Mouse (Mus musculus): ENCODE measurements around the gene Il1a.

Il1a gene

DNA sequence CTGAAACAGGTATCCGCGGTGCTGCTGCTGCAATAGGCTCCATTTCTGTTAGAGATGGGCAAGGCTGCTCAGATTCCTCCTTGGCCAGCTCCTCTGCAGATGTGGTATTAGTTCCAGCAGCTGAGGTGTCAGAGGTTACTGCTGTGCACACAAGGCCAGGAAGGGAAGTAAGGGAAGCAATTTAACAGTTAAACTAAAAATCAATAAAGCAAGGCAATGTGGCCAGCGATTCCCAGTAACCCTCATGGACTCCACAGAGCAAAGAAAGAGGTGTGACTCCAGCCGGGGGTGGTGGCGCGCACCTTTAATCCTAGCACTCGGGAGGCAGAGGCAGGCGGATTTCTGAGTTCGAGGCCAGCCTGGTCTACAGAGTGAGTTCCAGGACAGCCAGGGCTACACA lies 39.2 kb downstream of the Il1a start:
- CTCF ChIA-PET: no interaction called here

DNA sequence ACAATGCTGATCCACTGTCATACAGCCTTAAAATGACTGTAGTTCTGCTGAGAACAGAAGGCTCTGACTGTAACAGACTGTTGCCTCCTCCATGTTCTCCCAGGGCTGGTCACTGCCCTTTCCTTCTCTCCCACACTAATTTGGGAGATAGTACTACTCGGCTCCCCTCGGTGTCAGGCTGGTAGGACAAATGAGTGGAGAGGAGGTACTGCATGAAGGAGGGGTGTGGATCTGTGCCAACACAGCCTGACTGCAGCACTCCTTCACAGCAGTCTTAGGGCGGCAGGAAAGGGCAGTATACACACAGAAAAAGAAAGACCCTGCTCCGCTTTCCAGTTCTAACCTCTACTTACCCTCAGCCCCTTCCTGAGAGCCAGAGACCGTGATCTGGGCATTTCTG lies 39.8 kb downstream of the Il1a start:
- POLR2A ChIA-PET: interaction anchor here in 3 of 4 experiments (0.6 to 2.3 kb wide), 22 partner anchors 8 to 318 kb away, joined by 3 to 14 read pairs (median 4); partner anchors contain the start of genes Ckap2l (in 1 of the 3) and Slc20a1 (in 1 of the 3)

More for the DNA sequence above, 39.2 kb downstream of the Il1a start:
- POLR2A ChIA-PET: interaction anchor here in 1 of 4 experiments (2.3 kb wide), 1 partner anchor 12 kb away, joined by 11 read pairs; no protein-coding TSS in a partner anchor

DNA sequence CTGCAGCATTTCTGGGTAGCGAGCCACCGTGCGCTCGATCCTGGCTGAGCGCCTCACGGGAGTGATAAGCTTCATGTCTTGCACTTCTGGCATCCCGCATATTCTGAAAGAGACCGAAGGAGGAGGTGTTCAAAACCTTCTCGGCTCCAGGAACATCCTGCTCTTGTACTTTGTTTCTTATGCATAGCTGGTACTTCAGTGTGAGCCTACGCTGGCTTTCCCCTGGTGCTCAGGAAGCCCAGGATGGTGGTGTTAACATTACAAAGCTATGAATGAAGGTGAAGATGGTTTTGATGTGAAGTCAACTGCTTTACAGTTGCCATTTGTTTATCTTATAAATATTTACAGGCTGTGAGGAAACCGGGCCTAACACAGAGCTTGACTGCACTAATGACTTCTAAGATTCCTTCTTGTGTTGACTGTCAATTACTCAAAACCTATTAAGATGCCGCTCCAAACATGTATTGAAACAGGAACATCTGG lies 40.6 kb downstream of the Il1a start:
- ChIA-PET POLR2A (interaction anchor here (0.5 to 2.3 kb wide), 36 partner anchors 8 to 404 kb away, joined by 3 to 17 read pairs (median 4); partner anchors contain the start of genes Ckap2l (in 1 of the 4), Slc20a1 (in 1 of the 4) and Ttl (in 1 of the 4)), CTCF (interaction anchor here in 3 of 4 experiments (0.5 to 1.3 kb wide), 6 partner anchors 10 to 538 kb away, joined by 3 to 4 read pairs (median 4); no protein-coding TSS in a partner anchor)

More for the DNA sequence above, 39.8 kb downstream of the Il1a start:
- CTCF ChIA-PET: interaction anchor here in 2 of 4 experiments (1.1 kb wide), 2 partner anchors 11 kb away, joined by 3 to 4 read pairs; no protein-coding TSS in a partner anchor

DNA sequence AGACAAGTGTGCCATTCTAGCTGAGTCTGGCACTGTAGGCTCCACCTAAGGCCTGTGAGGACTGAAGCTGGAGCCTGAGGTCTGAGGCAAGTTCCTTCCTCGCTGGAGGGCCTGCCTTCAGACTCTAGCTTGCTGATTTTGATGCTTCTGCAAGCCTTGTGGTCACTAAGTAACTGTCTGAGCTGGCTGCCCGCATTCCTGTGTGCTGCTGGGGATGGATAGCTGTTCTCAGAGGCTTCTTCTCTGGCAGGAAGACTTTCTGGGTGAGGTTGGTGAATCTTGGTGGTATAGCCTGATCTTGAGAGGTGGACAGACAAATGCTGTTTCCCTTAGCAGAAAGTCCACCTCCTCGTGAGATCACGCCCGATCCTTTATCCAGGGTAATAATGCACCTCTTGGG lies 42.0 kb downstream of the Il1a start:
- ChIA-PET POLR2A (interaction anchor here in 1 of 4 experiments (0.8 to 16.3 kb wide), 3 partner anchors 22 to 69 kb away, joined by 3 to 358 read pairs (median 7); partner anchors contain the start of gene Slc20a1), CTCF (no interaction called here)

DNA sequence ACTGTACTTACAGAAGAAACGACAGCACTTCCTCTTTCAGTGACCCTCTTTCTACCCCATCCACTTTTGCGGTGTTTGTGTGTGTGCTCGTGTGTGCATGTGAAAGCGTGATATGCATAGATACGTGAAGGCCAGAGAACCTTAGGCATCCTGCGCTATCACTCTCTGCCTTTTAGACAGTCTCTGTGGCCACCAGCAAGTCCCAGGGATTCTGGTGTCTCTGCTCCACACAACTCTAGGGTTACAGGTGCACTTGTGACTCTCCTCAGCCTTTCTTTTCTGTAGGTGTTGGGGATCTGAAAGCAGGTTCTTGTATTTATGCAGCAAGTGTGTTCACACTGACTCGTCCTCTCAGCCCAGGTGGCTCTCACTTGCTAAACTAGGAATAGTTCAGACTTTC lies 44.5 kb downstream of the Il1a start:
- POLR2A ChIA-PET: interaction anchor here in 1 of 4 experiments (0.7 to 16.3 kb wide), 3 partner anchors 20 to 445 kb away, joined by 3 to 358 read pairs (median 3); no protein-coding TSS in a partner anchor
- CTCF ChIA-PET: no interaction called here

DNA sequence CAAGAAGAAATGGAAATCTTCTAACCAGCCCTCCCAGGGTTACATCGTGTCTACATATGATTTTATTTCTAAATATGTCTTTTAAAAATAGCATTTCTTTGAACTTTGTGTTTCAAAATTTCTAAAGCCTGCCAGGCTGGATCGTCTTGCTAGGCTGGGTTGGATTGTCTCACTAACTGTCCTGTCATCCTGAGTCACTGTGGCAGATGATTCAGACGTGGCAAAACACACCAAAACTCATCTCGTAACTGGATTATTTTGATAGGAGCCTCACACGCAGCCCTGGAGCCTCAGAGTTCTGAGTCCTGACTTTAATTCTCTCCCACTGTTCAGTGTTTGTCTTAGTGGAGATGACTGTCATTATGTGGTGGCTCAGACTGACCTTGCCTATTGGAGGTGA lies 46.7 kb downstream of the Il1a start:
- ChIA-PET POLR2A (interaction anchor here in 3 of 4 experiments (0.6 to 16.3 kb wide), 9 partner anchors 9 to 184 kb away, joined by 3 to 358 read pairs (median 4); partner anchors contain the start of gene Slc20a1 (in 1 of the 3)), CTCF (interaction anchor here in 1 of 4 experiments (0.6 kb wide), 1 partner anchor 82 kb away, joined by 3 read pairs; no protein-coding TSS in a partner anchor)

DNA sequence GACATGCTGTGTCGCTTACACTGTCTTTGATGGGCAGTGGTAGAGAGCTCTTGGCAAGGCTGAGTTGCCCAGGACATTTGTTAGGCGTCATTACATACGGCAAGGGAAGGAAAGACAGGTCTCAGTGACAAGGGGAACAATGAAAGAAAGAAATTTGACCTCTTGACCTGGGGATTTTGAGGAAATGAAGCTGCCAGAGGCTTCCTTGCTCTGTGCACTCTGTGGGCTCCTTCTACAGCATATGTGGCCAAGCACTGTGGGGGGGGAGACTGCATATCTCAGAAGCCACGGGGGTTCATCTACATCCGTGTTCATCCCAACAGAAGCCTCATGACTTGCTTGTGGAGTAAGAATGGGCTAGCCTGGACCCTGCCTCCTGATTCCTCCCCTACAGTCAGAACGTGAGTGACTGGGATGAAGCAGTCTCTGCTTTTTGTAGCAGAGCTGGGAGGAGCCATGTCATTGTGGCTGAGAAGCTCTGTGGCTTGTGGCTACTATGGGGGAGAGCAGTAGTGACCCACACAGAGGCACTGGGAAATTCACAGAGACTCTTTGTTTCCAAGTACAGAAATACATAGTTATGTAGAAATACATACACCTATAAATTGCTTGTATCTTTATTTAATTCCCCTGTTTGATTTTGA lies 48.5 kb downstream of the Il1a start:
- ChIA-PET CTCF (no interaction called here), POLR2A (interaction anchor here in 2 of 4 experiments (0.6 to 16.3 kb wide), 11 partner anchors 7 to 139 kb away, joined by 4 to 358 read pairs (median 62); partner anchors contain the start of genes Slc20a1 (in 2 of the 2) and Chchd5 (in 1 of the 2))

DNA sequence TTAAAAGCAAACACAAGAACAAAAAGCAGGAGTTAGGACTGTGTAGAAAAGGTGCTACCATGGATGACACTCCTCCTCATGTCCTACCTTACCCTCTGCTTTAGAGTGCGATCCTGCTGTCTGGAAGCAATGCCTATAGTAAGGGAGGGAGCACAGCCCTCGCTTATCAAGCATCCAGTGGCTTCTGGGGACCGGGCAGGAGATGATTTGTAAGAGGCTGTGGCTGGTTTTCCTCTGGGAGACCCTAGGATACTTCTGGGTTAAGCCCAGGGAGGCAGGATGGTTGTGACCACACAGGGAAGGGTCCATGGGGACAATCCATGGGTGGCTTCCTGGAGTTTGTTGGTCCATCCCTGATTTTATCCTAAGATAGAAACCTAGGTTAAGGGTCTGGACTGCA lies 49.1 kb downstream of the Il1a start:
- POLR2A ChIA-PET: interaction anchor here in 2 of 4 experiments (1.2 to 16.3 kb wide), 12 partner anchors 9 to 132 kb away, joined by 3 to 358 read pairs (median 40); partner anchors contain the start of genes Slc20a1 (in 2 of the 2), Chchd5 (in 1 of the 2) and Ckap2l (in 1 of the 2)
- CTCF ChIA-PET: interaction anchor here in 1 of 4 experiments (0.9 kb wide), 1 partner anchor 84 kb away, joined by 4 read pairs; no protein-coding TSS in a partner anchor

DNA sequence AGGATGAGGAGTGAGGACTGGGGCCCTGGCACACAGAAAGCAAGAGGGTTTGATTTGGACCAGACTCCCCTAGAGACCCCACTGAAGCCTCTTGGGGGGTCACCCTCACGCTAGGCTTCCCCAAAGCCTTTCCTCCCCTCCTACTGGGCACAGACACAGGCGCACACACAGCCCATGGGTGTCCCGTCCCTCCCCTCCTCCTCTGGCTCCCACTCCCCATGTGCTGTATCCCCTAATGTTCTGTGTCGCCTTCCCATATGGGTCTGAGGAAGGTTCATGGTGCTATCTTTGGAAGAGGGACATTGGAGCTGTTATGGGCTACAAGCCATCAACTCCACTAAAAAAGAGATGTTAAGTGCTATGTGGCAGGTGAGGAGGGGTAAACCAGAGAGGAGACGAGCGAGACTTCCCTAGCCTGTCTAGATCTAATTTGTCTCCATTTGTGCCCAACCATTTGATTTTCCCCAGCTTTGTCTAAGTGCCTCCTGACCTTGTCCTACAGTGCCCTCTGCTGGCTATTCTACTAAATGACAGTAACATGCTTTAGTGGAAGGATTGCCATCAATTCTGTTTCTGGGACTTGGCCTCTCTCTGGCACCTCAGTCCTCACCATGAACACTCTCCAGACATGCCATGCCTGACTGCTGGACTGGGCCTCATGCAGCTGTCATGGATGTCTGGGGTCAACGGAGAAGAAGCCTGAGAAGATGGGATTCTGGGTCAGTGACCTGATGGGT lies 51.1 kb downstream of the Il1a start:
- CTCF ChIA-PET: interaction anchor here (0.5 to 3.1 kb wide), 50 partner anchors 10 to 561 kb away, joined by 3 to 19 read pairs (median 4); partner anchors contain the start of genes Chchd5 (in 1 of the 4), Ckap2l (in 1 of the 4), Polr1b (in 1 of the 4) and Ttl (in 1 of the 4)
- POLR2A ChIA-PET: interaction anchor here in 3 of 4 experiments (0.5 to 16.3 kb wide), 49 partner anchors 11 to 440 kb away, joined by 3 to 358 read pairs (median 5); partner anchors contain the start of genes Slc20a1 (in 3 of the 3), Chchd5 (in 2 of the 3), Polr1b (in 2 of the 3) and Tmem87b (in 1 of the 3)

DNA sequence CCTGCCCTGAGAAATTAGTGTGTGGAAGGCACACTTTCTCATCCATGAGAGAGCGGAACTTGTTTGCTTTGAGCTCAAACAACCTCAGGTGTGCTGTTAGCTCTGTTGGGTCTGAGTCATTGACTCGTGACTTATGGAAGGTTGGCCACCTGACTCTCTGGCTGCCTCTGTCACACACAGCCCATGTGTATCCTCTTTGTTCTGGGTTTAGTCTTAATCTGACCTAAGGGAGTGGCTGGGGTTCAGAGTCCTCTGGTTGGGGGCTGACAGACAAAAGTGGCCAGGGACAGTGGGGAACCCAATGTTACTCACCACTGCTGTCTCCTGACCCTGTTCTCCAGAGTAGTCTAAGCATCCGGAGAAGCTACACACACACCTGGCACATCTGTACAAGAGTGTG lies 51.7 kb downstream of the Il1a start:
- ChIA-PET CTCF (interaction anchor here (0.5 to 3.1 kb wide), 50 partner anchors 11 to 560 kb away, joined by 3 to 19 read pairs (median 4); partner anchors contain the start of genes Chchd5 (in 1 of the 4), Ckap2l (in 1 of the 4), Polr1b (in 1 of the 4) and Ttl (in 1 of the 4)), POLR2A (interaction anchor here (0.5 to 16.3 kb wide), 48 partner anchors 12 to 440 kb away, joined by 3 to 358 read pairs (median 5); partner anchors contain the start of genes Slc20a1 (in 3 of the 4), Chchd5 (in 2 of the 4), Polr1b (in 1 of the 4) and Tmem87b (in 1 of the 4))

DNA sequence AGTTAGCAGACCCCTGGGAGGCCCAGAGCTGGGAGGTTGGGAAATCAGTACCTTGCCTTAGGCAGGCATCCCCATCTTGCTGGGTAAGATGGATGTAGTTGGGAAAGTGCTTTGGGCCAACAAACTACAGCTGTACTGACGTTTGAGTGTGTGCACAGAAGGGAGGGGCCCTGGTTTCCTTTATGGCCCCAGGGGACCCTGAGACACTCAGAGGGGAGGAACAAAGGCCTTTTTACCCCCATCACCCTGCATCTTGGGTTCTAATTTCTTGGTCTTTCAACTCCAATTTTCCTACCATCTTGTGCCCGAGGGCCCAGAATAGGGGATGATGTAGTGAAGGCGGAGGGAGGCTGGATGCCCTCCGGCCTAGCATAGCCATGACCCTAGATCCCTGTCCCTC lies 53.8 kb downstream of the Il1a start:
- ChIA-PET POLR2A (interaction anchor here in 2 of 4 experiments (0.6 to 16.3 kb wide), 13 partner anchors 10 to 89 kb away, joined by 3 to 358 read pairs (median 34); partner anchors contain the start of gene Slc20a1 (in 2 of the 2)), CTCF (interaction anchor here in 3 of 4 experiments (0.6 to 1.5 kb wide), 3 partner anchors 58 to 80 kb away, joined by 3 to 20 read pairs (median 4); no protein-coding TSS in a partner anchor)

DNA sequence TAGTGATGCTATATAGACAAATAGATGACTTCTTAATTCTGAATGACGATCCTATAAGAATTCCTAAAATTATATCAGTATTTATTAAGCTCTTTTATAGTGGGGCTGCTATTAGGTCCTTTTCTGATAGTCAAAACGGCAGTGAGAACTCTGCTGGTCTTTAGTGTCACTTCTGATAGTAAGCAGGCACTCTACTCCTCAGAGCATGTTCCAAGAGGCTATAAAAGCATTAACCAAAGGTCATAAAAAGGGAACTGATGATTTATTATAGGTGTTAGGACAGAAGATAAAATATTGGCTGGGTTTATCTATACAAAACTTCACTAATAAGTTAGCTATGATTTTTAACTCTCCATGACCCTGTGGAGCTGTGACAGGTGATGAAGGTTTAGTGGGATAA lies 55.7 kb downstream of the Il1a start:
- POLR2A ChIA-PET: interaction anchor here (0.6 to 16.3 kb wide), 53 partner anchors 8 to 192 kb away, joined by 3 to 358 read pairs (median 5); partner anchors contain the start of genes Slc20a1 (in 3 of the 4), Chchd5 (in 2 of the 4), Ckap2l (in 1 of the 4) and Polr1b (in 1 of the 4)
- CTCF ChIA-PET: interaction anchor here (0.6 to 1.6 kb wide), 8 partner anchors 9 to 175 kb away, joined by 3 to 6 read pairs (median 4); no protein-coding TSS in a partner anchor

DNA sequence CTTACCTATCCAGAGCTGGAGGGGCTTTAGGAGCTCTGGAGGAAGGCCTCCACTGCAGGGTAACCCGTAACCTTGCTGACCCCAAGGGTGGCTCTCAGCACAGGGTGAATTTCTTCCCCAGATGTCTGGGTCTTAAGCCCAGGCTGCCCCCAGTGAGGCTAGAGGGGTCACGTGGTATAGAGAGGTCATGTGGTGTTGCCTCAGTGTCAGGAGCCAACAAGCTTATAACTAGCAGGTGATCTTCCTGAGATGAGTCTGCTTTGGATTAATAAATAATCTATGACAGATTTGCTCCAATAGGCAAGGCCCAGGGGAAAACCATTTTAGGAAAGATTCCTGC lies 56.2 kb downstream of the Il1a start:
- POLR2A ChIA-PET: interaction anchor here (0.7 to 16.3 kb wide), 66 partner anchors 8 to 419 kb away, joined by 3 to 358 read pairs (median 4); partner anchors contain the start of genes Slc20a1 (in 3 of the 4), Chchd5 (in 2 of the 4), Ckap2l (in 1 of the 4) and Polr1b (in 1 of the 4)

DNA sequence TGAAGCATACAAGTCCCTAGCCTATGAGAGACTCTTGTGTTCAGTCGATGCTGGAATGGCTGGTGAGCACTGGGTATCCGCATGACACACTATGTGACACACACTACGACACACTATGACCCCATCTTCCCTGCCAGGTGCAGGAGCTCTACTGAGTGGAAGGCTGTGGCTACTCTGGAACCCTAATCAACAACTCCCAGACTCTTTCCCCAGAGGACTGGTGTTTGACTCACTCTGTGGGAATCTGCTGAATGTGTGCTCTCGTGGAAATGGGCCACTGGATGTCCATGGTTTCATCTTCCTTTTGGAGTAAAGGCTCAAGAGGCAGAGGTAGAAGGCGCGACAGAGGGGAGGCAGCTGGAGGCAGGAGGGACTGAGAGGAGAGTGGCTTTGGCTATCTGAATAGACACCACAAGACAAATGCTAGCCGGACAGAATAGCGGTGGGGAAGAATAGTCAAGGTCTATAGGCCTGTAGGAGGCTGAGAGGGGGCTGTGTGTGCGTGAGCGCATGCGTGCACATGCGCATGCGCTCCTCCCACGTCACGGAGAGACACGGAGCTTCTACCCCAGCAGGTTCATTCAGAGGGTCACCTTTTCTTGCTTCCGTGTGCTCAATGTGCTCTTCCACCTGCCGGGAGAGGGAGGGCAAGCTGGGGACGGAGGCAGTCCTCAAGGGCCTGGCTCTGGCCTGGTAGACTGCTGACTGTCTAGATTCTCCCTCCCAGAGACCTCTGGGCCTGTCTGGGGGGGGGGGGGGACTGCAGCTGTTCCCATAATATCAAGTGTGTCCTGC lies 56.7 kb downstream of the Il1a start:
- ChIA-PET POLR2A (interaction anchor here (0.6 to 16.3 kb wide), 63 partner anchors 7 to 418 kb away, joined by 3 to 358 read pairs (median 4); partner anchors contain the start of genes Slc20a1 (in 3 of the 4), Chchd5 (in 2 of the 4), Ckap2l (in 1 of the 4) and Polr1b (in 1 of the 4)), CTCF (interaction anchor here in 3 of 4 experiments (0.5 to 1.6 kb wide), 13 partner anchors 8 to 174 kb away, joined by 3 to 9 read pairs (median 3); no protein-coding TSS in a partner anchor)

More for the DNA sequence above, 56.2 kb downstream of the Il1a start:
- CTCF ChIA-PET: interaction anchor here in 3 of 4 experiments (0.6 to 1.6 kb wide), 11 partner anchors 9 to 175 kb away, joined by 3 to 9 read pairs (median 3); no protein-coding TSS in a partner anchor
